Mouse (Mus musculus) 416B (cell line): ENCODE data around the gene Zbtb1.
"Not testable (repeated sequence)": the region's sequence is repeated elsewhere in the genome, so short reads cannot be mapped to it uniquely, and the experiment has no call there.

Experiments used
- DNase-seq: peaks from one replicate; pipeline ENCODE4 v3.0.0; 2011; ENCODE audit warnings: low read depth

The Zbtb1 gene

GRCm38 (mm10) chr12:76404836-76405182 lies 34.7 kb downstream of the Zbtb1 start:
- no peak for DNase-seq

- no peak for DNase-seq
These were observed 35.3 kb downstream of the Zbtb1 start for GRCm38 (mm10) chr12:76405183-76405970.

- DNase-seq = no peak
These were observed 35.9 kb downstream of the Zbtb1 start for GRCm38 (mm10) chr12:76405971-76406370.

- peak; percentile 24 for DNase-seq
These were observed 37.1 kb downstream of the Zbtb1 start for GRCm38 (mm10) chr12:76407184-76407583.

GRCm38 (mm10) chr12:76409166-76409565 lies 39.1 kb downstream of the Zbtb1 start:
- DNase-seq = peak; percentile 82

- DNase-seq = no peak
These were observed 45.4 kb downstream of the Zbtb1 start for GRCm38 (mm10) chr12:76415383-76416010.

GRCm38 (mm10) chr12:76417433-76417854 lies 47.4 kb downstream of the Zbtb1 start, which contains the start of gene Ppp1r36:
Gene Ppp1r36 (plus strand): TSS chr12:76417538.
- no peak for DNase-seq

- DNase-seq = no peak
These were observed 48.3 kb downstream of the Zbtb1 start for GRCm38 (mm10) chr12:76418346-76418745.

- no peak for DNase-seq
These were observed 55.2 kb downstream of the Zbtb1 start for GRCm38 (mm10) chr12:76425256-76425655.

- no peak for DNase-seq
These were observed 57.5 kb downstream of the Zbtb1 start for GRCm38 (mm10) chr12:76427546-76427945.

- DNase-seq = no peak
These were observed 60.9 kb downstream of the Zbtb1 start for GRCm38 (mm10) chr12:76430879-76431406.

- no peak for DNase-seq
These were observed 61.4 kb downstream of the Zbtb1 start for GRCm38 (mm10) chr12:76431431-76431830.

GRCm38 (mm10) chr12:76434111-76434510 lies 64.0 kb downstream of the Zbtb1 start:
- DNase-seq = no peak

- no peak for DNase-seq
These were observed 65.0 kb downstream of the Zbtb1 start for GRCm38 (mm10) chr12:76435084-76435483.

GRCm38 (mm10) chr12:76435549-76435948 lies 65.5 kb downstream of the Zbtb1 start:
- DNase-seq = no peak

- not testable (repeated sequence) for DNase-seq
These were observed 73.4 kb downstream of the Zbtb1 start for GRCm38 (mm10) chr12:76443488-76443887.

- DNase-seq = no peak
These were observed 74.3 kb downstream of the Zbtb1 start for GRCm38 (mm10) chr12:76444359-76444772.

GRCm38 (mm10) chr12:76444862-76445261 lies 74.8 kb downstream of the Zbtb1 start:
- no peak for DNase-seq

- no peak for DNase-seq
These were observed 76.1 kb downstream of the Zbtb1 start for GRCm38 (mm10) chr12:76446201-76446600.
